Mouse (Mus musculus) liver, embryonic 14.5 days (tissue): ENCODE data around the gene Tmem108. TPM values are rescaled to one million over a fixed set of nuclear protein-coding genes. Genes with fewer than 3 reads are reported as not detected.

Source experiments
- ATAC-seq: fragments of 200-750 bp; cut with Nextera tagmentation; 2 replicates; pipeline ENCODE4 v1.8.0; 2017; ENCODE audit warnings: moderate number of reproducible peaks, mild to moderate bottlenecking, moderate library complexity; ENCODE audit not compliant: insufficient read depth
- DNase-seq, 3 experiments: peaks; one replicate each; pipeline ENCODE4 v3.0.0-alpha.2; 2012 to 2013; ENCODE audit warnings: low read depth in 3 of 3, low spot score in 3 of 3
- H3K27ac ChIP-seq: fragments of 300-500 bp; sonication (generic); 2 replicates; pipeline ENCODE4 v1.5.1; 2014; ENCODE audit warnings: moderate library complexity, mild to moderate bottlenecking, control low read depth, inconsistent platforms
- H3K27me3 ChIP-seq: fragments of 300-500 bp; sonication (generic); 2 replicates; pipeline ENCODE4 v1.6.1; 2014; ENCODE audit warnings: mild to moderate bottlenecking, low read length, moderate library complexity; ENCODE audit not compliant: control insufficient read depth, insufficient read depth
- H3K36me3 ChIP-seq: fragments of 300-500 bp; sonication (generic); replicated peaks from 2 replicates; pipeline ENCODE4 v1.6.1; 2014; ENCODE audit warnings: low read depth; ENCODE audit not compliant: control insufficient read depth, insufficient read depth
- H3K4me1 ChIP-seq, 2 experiments: fragments of 200-500 bp in 1 of 2; fragments of 300-500 bp in 1 of 2; sonication (generic) in 1 of 2; replicated peaks; 2 replicates each; pipeline ENCODE4 v1.6.1; 2012 to 2014; ENCODE audit warnings: antibody characterized with exemption in 1 of 2, inconsistent platforms in 1 of 2, low read length in 1 of 2; ENCODE audit not compliant: control insufficient read depth in 2 of 2, insufficient read depth in 2 of 2
- H3K4me2 ChIP-seq: fragments of 300-500 bp; sonication (generic); 2 replicates; pipeline ENCODE4 v1.6.1; 2014; ENCODE audit warnings: low read depth, mild to moderate bottlenecking, control low read depth, moderate library complexity
- H3K4me3 ChIP-seq, 2 experiments: fragments of 200-500 bp in 1 of 2; fragments of 300-500 bp in 1 of 2; sonication (generic) in 1 of 2; 2 replicates each; pipeline ENCODE4 v1.5.1; 2012 to 2014; ENCODE audit warnings: low read depth in 2 of 2, low read length in 2 of 2, mild to moderate bottlenecking in 2 of 2, control low read depth in 1 of 2, inconsistent platforms in 1 of 2, moderate library complexity in 1 of 2; ENCODE audit not compliant: insufficient read depth in 1 of 2
- H3K9ac ChIP-seq: fragments of 300-500 bp; sonication (generic); replicated peaks from 2 replicates; pipeline ENCODE4 v1.6.1; 2014; ENCODE audit warnings: mild to moderate bottlenecking, control low read depth, moderate library complexity
- H3K9me3 ChIP-seq: fragments of 300-500 bp; sonication (generic); 2 replicates; pipeline ENCODE4 v1.6.1; 2016; ENCODE audit warnings: low read length, mixed read lengths; ENCODE audit not compliant: control insufficient read depth
- CTCF ChIP-seq: IDR thresholded peaks from 2 replicates; pipeline ENCODE4 v1.5.1; 2016; ENCODE audit warnings: antibody characterized with exemption, low read depth, control low read depth
- EP300 ChIP-seq: IDR thresholded peaks from 2 replicates; pipeline ENCODE4 v1.6.1; 2016; ENCODE audit warnings: antibody characterized with exemption, low read depth
- WGBS: fragments of 180-500 bp; shearing (Covaris S2); extraction: QIAGEN DNeasy Blood & Tissue Kit; methylation state at CpG from one replicate; pipeline ENCODE4 v1.1.7; 2014; ENCODE audit not compliant: insufficient replicate concordance; 5-methylcytosine and 5-hydroxymethylcytosine counted together
- polyA plus RNA-seq, 2 experiments: library from polyadenylated mRNA; depleted of rRNA in 1 of 2; stranded (reverse) in 1 of 2; unstranded in 1 of 2; fragments of >200 nt; fragmentation: Nextera tagmentation in 1 of 2; extraction: Ambion mirVana in 1 of 2; gene quantifications; 2 replicates each; pipeline versions ENCODE4 v1.2.1 to v1.2.3; 2012 to 2014

Gene Tmem108
- polyA plus RNA-seq, 2 experiments: 0.51 to 1.0 TPM

GRCm38 (mm10) chr9:103691847-103692246, 69.8 kb downstream of the Tmem108 start:
- no peak overlapping the region for H3K27ac ChIP-seq
- H3K9me3 ChIP-seq: no peaks in the 10 kb centered on the region
- DNase-seq (no peak), ATAC-seq (no peak)
- 82% methylated on average over 9 of the region's 9 CpGs for WGBS
- H3K4me3 ChIP-seq: no peak overlapping the region
- no peaks in the 10 kb centered on the region for H3K27me3 ChIP-seq
- no peak overlapping the region for H3K9ac ChIP-seq
- no peaks in the 10 kb centered on the region for H3K36me3 ChIP-seq
- no peak overlapping the region for H3K4me2 ChIP-seq
- no peaks in the 10 kb centered on the region for H3K4me1 ChIP-seq
- TF ChIP-seq CTCF (no peak), EP300 (no peak)

GRCm38 (mm10) chr9:103690446-103690845, 71.2 kb downstream of the Tmem108 start:
- DNase-seq: no peak
- Histone ChIP-seq H3K27me3 (no peaks in the 10 kb centered on the region), H3K27ac (no peak overlapping the region), H3K36me3 (no peaks in the 10 kb centered on the region), H3K4me1 (0 out of 4 replicates have a peak, but pooled peaks cover 0 to 2% of the 10 kb centered on the region in 2 experiments), H3K9ac (no peak overlapping the region), H3K4me3 (no peak overlapping the region), H3K9me3 (no peaks in the 10 kb centered on the region), H3K4me2 (no peak overlapping the region)
- ATAC-seq: no peak
- no peak for TF ChIP-seq CTCF
- TF ChIP-seq EP300: no peak
- 36% methylated on average over 3 of the region's 3 CpGs for WGBS

- no peak for DNase-seq
- 63% methylated on average over 7 of the region's 7 CpGs for WGBS
These were observed 71.9 kb downstream of the Tmem108 start for GRCm38 (mm10) chr9:103689697-103690096.

GRCm38 (mm10) chr9:103689006-103689405, 72.6 kb downstream of the Tmem108 start:
- ATAC-seq: no peak
- 60% methylated on average over 10 of the region's 10 CpGs for WGBS

More at GRCm38 (mm10) chr9:103689697-103690096, 71.9 kb downstream of the Tmem108 start:
- Histone ChIP-seq H3K9ac (no peak overlapping the region), H3K9me3 (no peaks in the 10 kb centered on the region), H3K36me3 (no peaks in the 10 kb centered on the region), H3K4me3 (no peak overlapping the region), H3K27ac (no peak overlapping the region), H3K4me2 (no peak overlapping the region), H3K4me1 (0 out of 4 replicates have a peak, but pooled peaks cover 0 to 2% of the 10 kb centered on the region in 2 experiments), H3K27me3 (no peaks in the 10 kb centered on the region)
- no peak for ATAC-seq
- TF ChIP-seq CTCF (no peak), EP300 (no peak)

GRCm38 (mm10) chr9:103687130-103687529, 74.5 kb downstream of the Tmem108 start:
- H3K27me3 ChIP-seq: no peaks in the 10 kb centered on the region
- no peak overlapping the region for H3K4me3 ChIP-seq
- 58% methylated on average over 6 of the region's 6 CpGs for WGBS
- ATAC-seq (no peak), DNase-seq (no peak)
- TF ChIP-seq CTCF (no peak), EP300 (no peak)
- H3K27ac ChIP-seq: no peak overlapping the region
- no peaks in the 10 kb centered on the region for H3K36me3 ChIP-seq
- H3K9ac ChIP-seq: no peak overlapping the region
- no peaks in the 10 kb centered on the region for H3K9me3 ChIP-seq
- 0 out of 4 replicates have a peak, but pooled peaks cover 0 to 2% of the 10 kb centered on the region in 2 experiments for H3K4me1 ChIP-seq
- no peak overlapping the region for H3K4me2 ChIP-seq

More at GRCm38 (mm10) chr9:103689006-103689405, 72.6 kb downstream of the Tmem108 start:
- no peak overlapping the region for H3K9ac ChIP-seq
- no peak for DNase-seq
- 0 out of 4 replicates have a peak, but pooled peaks cover 0 to 2% of the 10 kb centered on the region in 2 experiments for H3K4me1 ChIP-seq
- no peaks in the 10 kb centered on the region for H3K27me3 ChIP-seq
- TF ChIP-seq CTCF (no peak), EP300 (no peak)
- no peaks in the 10 kb centered on the region for H3K36me3 ChIP-seq
- H3K9me3 ChIP-seq: no peaks in the 10 kb centered on the region
- no peak overlapping the region for H3K4me2 ChIP-seq
- no peak overlapping the region for H3K27ac ChIP-seq
- no peak overlapping the region for H3K4me3 ChIP-seq
